9 mouse cellular contexts compared by ENCODE assay signal in genomic region chr7:126042306-126042705, GRCm38 (mm10). TPM values are rescaled to one million over a fixed set of nuclear protein-coding genes. Genes with fewer than 3 reads are reported as not detected.
A peak's percentile ranks its signal among the peaks of the same experiment; 100 is the strongest.
DNase-seq lines count a peak whose midpoint lies in the region; ATAC-seq lines count a peak whose summit lies in the region.
"Had no signal": no experiment of that assay in that cellular context is flagged by ENCODE, and none has a peak within 500 bp of the region (broad histone marks: within the 10 kb centered on the region; RNA-seq: fewer than 3 reads in every experiment).

No protein-coding gene starts in this region.

- no peaks in the 10 kb centered on the region for H3K36me3 ChIP-seq in embryonic facial prominence, embryonic 11.5 days (replicated peaks; ENCODE audit: control insufficient read depth, insufficient read depth, low read depth, low read length)
- H3K36me3 ChIP-seq in embryonic facial prominence, embryonic 10.5 days (replicated peaks): no peaks in the 10 kb centered on the region
- H3K36me3 ChIP-seq in kidney, embryonic 16.5 days (ENCODE audit: insufficient read depth, low read length): no peaks in the 10 kb centered on the region

- DNase-seq in embryonic facial prominence, embryonic 11.5 days (ENCODE audit: low spot score): peak; percentile 29
- no peak for DNase-seq in embryonic facial prominence, embryonic 10.5 days (ENCODE audit: low spot score)
- peak; percentile 32 for DNase-seq in spleen, adult 12 weeks (ENCODE audit: low spot score)
- DNase-seq in spleen, adult 18-20 months: no peak
- peak; percentile 44 to 57 for DNase-seq in spleen, postnatal 36 days (ENCODE audit: low spot score in 2 of 2)
- no peak for DNase-seq in kidney, adult 8-10 months
- DNase-seq: left cerebral cortex, postnatal 4 days had no signal

- no peak overlapping the region for H3K27ac ChIP-seq in embryonic facial prominence, embryonic 11.5 days (replicated peaks; ENCODE audit: low read depth, low read length)
- H3K27ac ChIP-seq in embryonic facial prominence, embryonic 10.5 days (replicated peaks): no peak overlapping the region
- H3K27ac ChIP-seq in kidney, embryonic 16.5 days (ENCODE audit: low read length): no peak overlapping the region

- H3K9ac ChIP-seq in embryonic facial prominence, embryonic 11.5 days (replicated peaks; ENCODE audit: low read length): no peak overlapping the region
- H3K9ac ChIP-seq in kidney, embryonic 16.5 days (replicated peaks; ENCODE audit: low read length): no peak overlapping the region

- ATAC-seq in embryonic facial prominence, embryonic 11.5 days (replicated peaks; ENCODE audit: insufficient number of reproducible peaks, low FRiP score, low TSS enrichment, low read depth): no peak
- peak; percentile 66 for ATAC-seq in erythroid progenitor cell, adult 5-6 weeks (replicated peaks; ENCODE audit: low FRiP score, poor library complexity, severe bottlenecking)
- no peak for ATAC-seq in kidney, embryonic 16.5 days (ENCODE audit: low FRiP score, low TSS enrichment)

- H3K4me2 ChIP-seq in embryonic facial prominence, embryonic 11.5 days (ENCODE audit: low read depth, low read length): no peak overlapping the region
- H3K4me2 ChIP-seq in kidney, embryonic 16.5 days (replicated peaks; ENCODE audit: low read depth, low read length): no peak overlapping the region

- H3K4me3 ChIP-seq in embryonic facial prominence, embryonic 11.5 days (ENCODE audit: low read depth, low read length): no peak overlapping the region
- no peak overlapping the region for H3K4me3 ChIP-seq in embryonic facial prominence, embryonic 10.5 days
- H3K4me3 ChIP-seq in kidney, embryonic 16.5 days (ENCODE audit: low read length): no peak overlapping the region

- no peaks in the 10 kb centered on the region for H3K27me3 ChIP-seq in embryonic facial prominence, embryonic 11.5 days (ENCODE audit: control insufficient read depth, insufficient read depth, low read length)
- H3K27me3 ChIP-seq in embryonic facial prominence, embryonic 10.5 days (replicated peaks; ENCODE audit: low read depth, poor library complexity, severe bottlenecking): no peaks in the 10 kb centered on the region
- H3K27me3 ChIP-seq in kidney, embryonic 16.5 days (ENCODE audit: insufficient read depth, low read length): no peaks in the 10 kb centered on the region

- 58% methylated on average over 3 of the region's 3 CpGs for WGBS in embryonic facial prominence, embryonic 11.5 days
- WGBS in embryonic facial prominence, embryonic 10.5 days: 50% methylated on average over 3 of the region's 3 CpGs
- 53% methylated on average over 3 of the region's 3 CpGs for WGBS in kidney, embryonic 16.5 days

- H3K4me1 ChIP-seq in embryonic facial prominence, embryonic 11.5 days (ENCODE audit: control insufficient read depth, insufficient read depth, low read length): no peaks in the 10 kb centered on the region
- H3K4me1 ChIP-seq in embryonic facial prominence, embryonic 10.5 days: peaks cover 31% of the 10 kb centered on the region
- peaks cover 16% of the 10 kb centered on the region for H3K4me1 ChIP-seq in kidney, embryonic 16.5 days (ENCODE audit: insufficient read depth, low read length)

- H3K9me3 ChIP-seq in embryonic facial prominence, embryonic 11.5 days (replicated peaks; ENCODE audit: control insufficient read depth, low read length): no peaks in the 10 kb centered on the region
- H3K9me3 ChIP-seq in embryonic facial prominence, embryonic 10.5 days: no peaks in the 10 kb centered on the region
- peaks cover 6% of the 10 kb centered on the region for H3K9me3 ChIP-seq in kidney, embryonic 16.5 days (ENCODE audit: low read length)

RNA-seq across cellular contexts. Expression of gene Gsg1l, which starts 39.9 kb away (rescaled TPM):
- 0.70 and 0.75 TPM in 2 replicates for polyA plus RNA-seq in embryonic facial prominence, embryonic 11.5 days (2014; fragmentation: Nextera tagmentation; extraction: Ambion mirVana)
- polyA plus RNA-seq in embryonic facial prominence, embryonic 10.5 days (2016; fragmentation: Nextera tagmentation; extraction: Ambion mirVana): 0.65 and 1.3 TPM in 2 replicates
- total RNA-seq in erythroid progenitor cell, adult 5-6 weeks (2015; ENCODE audit: low replicate concordance): not detected in 2 replicates
- total RNA-seq in erythroid progenitor cell, adult 5-6 weeks (2017; ENCODE audit: low replicate concordance): not detected in 2 replicates
- 0.96 and 1.4 TPM in 2 replicates for polyA plus RNA-seq in kidney, embryonic 16.5 days (2015; fragmentation: Nextera tagmentation; extraction: Ambion mirVana)

Comparison
In these comparisons a context has a peak if more than half of its experiments do, and no peak if none do; other contexts are left out.
1. DNase-seq: peak in embryonic facial prominence, embryonic 11.5 days (single experiment), spleen, adult 12 weeks (single experiment) and spleen, postnatal 36 days (2 of 2); none in embryonic facial prominence, embryonic 10.5 days (single experiment), spleen, adult 18-20 months (0 of 2) and kidney, adult 8-10 months (0 of 2).